Mouse (Mus musculus): ENCODE measurements around the gene Gm11060. TPM values are rescaled to one million over a fixed set of nuclear protein-coding genes. Genes with fewer than 3 reads are reported as not detected.

The Gm11060 gene
- not detected in 2 replicates for polyA plus RNA-seq (2015; fragmentation: Nextera tagmentation; extraction: Ambion mirVana)

DNA sequence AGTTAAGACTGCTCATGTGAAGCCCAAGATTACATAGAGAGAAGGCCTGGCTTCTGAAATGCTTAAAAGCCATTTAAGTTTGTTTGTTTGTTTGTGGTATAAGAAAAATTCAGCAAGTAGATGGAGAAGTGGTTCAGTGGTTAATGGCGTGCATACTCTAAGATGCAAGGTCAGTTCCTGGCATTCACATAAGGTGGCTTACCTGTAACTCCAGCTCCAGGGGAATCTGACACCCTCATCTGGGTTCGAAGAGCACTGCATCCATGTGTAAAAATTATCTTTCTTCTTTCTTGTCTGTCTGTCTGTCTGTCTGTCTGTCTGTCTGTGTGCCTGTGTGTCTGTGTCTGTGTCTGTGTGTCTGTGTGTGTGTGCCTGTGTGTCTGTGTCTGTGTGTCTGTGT lies at the start of gene Gm11060:
Gene Gm11060, plus strand, starts transcription at position 301 of the 400 bp plus-strand sequence.
- H3K9me3 ChIP-seq = no peaks in the 10 kb centered on the region
- H3K4me1 ChIP-seq = peaks cover 15% of the 10 kb centered on the region
- no peak within 1 kb of the TSS for H3K4me2 ChIP-seq
- no peak for ATAC-seq (ENCODE audit: borderline replicate concordance, extremely low read depth, low FRiP score, low TSS enrichment)
- H3K4me3 ChIP-seq = no peak within 1 kb of the TSS
- 79% methylated on average over 2 of the region's 2 CpGs for WGBS
- H3K27me3 ChIP-seq = no peaks in the 10 kb centered on the region
- H3K36me3 ChIP-seq = no peaks in the 10 kb centered on the region
- no peak within 1 kb of the TSS for H3K27ac ChIP-seq
- H3K9ac ChIP-seq = no peak within 1 kb of the TSS

DNA sequence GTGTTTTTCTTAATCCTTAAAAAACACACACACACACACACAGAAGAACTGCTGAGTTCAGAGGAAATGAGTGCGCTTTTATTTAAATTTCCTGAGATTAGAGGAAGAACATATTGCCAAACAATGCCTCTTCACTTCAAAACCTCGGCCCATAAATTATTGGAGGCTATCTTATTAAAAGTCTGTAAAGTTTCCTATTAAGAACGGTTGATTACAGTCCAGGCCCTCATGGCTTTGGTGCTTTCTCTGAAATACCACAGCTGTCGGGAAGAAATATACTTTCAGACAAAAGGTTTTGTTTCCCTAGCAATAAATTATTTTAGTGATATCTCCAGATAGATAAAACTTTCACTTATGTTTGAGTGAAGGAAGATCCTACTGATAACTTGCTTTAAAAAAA lies 48.7 kb upstream of the Gm11060 start:
- no peak overlapping the region for H3K9ac ChIP-seq
- no peak overlapping the region for H3K4me2 ChIP-seq
- WGBS = 37% methylated on average over 4 of the region's 4 CpGs
- H3K27ac ChIP-seq = no peak overlapping the region
- H3K4me3 ChIP-seq = no peak overlapping the region
- H3K9me3 ChIP-seq = no peaks in the 10 kb centered on the region
- no peaks in the 10 kb centered on the region for H3K36me3 ChIP-seq
- H3K27me3 ChIP-seq = no peaks in the 10 kb centered on the region
- H3K4me1 ChIP-seq = no peaks in the 10 kb centered on the region
- no peak for ATAC-seq (ENCODE audit: borderline replicate concordance, extremely low read depth, low FRiP score, low TSS enrichment)

DNA sequence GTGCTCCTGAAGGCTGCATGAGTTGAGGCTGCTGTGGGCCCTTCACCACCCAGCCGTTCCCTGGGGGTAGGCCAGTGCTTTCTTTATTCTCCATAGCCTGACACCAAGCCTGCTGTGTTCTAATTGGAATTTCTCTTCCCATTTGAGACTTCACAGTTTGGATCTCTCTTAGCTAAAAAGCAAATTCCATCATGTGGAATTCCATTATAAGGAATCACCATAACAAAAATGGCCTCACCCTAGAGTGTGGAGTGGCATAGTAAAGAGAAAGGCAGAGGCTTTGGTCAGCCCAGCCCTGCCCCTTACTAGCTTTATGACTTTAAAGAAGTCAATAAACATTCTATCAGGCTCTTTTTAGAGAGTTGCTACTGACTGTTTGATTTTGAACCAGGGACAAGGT lies 43.5 kb upstream of the Gm11060 start:
- Histone ChIP-seq H3K4me1 (no peaks in the 10 kb centered on the region), H3K36me3 (no peaks in the 10 kb centered on the region), H3K9ac (no peak overlapping the region), H3K9me3 (no peaks in the 10 kb centered on the region), H3K27me3 (no peaks in the 10 kb centered on the region), H3K4me2 (no peak overlapping the region), H3K4me3 (no peak overlapping the region), H3K27ac (no peak overlapping the region)
- WGBS = 52% methylated on average over 1 of the region's 1 CpGs
- no peak for ATAC-seq (ENCODE audit: borderline replicate concordance, extremely low read depth, low FRiP score, low TSS enrichment)

DNA sequence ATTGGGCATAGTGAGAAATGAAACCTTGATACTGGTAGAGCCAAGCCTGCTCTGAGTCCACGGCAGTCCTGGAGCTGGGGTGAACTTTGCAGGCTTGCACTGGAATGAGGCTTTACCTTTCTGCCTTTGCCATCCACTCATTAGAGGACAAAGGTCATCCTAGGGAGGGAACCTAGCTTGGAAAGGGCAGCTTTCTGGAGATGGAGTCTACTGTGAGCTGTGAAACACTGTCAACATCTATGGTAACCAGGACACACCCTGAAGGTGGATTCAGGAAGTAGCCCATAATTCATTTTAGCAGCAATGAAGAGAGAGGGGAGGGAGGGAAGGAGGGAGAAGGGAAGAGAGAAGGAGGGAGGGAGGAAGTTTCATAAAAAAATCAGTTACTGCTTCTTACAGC lies 36.3 kb upstream of the Gm11060 start:
- no peaks in the 10 kb centered on the region for H3K36me3 ChIP-seq
- H3K4me3 ChIP-seq = no peak overlapping the region
- no peak overlapping the region for H3K4me2 ChIP-seq
- H3K9ac ChIP-seq = no peak overlapping the region
- no peak overlapping the region for H3K27ac ChIP-seq
- WGBS = 53% methylated on average over 1 of the region's 1 CpGs
- no peak for ATAC-seq (ENCODE audit: borderline replicate concordance, extremely low read depth, low FRiP score, low TSS enrichment)
- no peaks in the 10 kb centered on the region for H3K27me3 ChIP-seq
- H3K9me3 ChIP-seq = no peaks in the 10 kb centered on the region
- H3K4me1 ChIP-seq = no peaks in the 10 kb centered on the region

DNA sequence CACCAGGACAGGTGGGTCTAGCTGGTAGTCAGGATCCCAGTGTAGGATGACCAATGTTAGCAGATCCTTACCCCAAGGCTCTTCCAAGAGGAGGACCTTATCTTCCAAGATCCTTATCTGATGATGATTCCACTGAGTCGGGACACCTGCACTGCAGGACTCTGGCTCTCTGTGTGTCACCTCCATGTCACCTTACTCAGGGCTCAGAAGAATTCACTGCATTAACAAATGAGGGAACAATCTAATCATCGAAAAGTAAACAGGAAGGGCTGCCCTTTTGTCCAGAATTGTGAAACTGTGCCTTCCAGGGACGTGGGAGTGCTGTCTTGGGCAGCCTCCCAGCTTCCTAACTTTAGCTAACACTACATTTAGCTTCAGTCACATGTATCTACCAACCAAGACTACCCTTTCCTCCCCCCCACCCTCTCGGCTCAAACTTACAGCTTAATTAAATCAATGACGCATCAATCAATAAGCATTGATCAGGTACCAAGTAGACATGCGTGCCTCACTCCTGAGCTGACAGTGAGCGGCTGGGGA lies 33.2 kb upstream of the Gm11060 start:
- WGBS = 43% methylated on average over 7 of the region's 7 CpGs
- Histone ChIP-seq H3K27ac (no peak overlapping the region), H3K36me3 (no peaks in the 10 kb centered on the region), H3K9me3 (no peaks in the 10 kb centered on the region), H3K27me3 (no peaks in the 10 kb centered on the region), H3K4me3 (no peak overlapping the region), H3K4me2 (no peak overlapping the region), H3K4me1 (no peaks in the 10 kb centered on the region), H3K9ac (no peak overlapping the region)
- no peak for ATAC-seq (ENCODE audit: borderline replicate concordance, extremely low read depth, low FRiP score, low TSS enrichment)

DNA sequence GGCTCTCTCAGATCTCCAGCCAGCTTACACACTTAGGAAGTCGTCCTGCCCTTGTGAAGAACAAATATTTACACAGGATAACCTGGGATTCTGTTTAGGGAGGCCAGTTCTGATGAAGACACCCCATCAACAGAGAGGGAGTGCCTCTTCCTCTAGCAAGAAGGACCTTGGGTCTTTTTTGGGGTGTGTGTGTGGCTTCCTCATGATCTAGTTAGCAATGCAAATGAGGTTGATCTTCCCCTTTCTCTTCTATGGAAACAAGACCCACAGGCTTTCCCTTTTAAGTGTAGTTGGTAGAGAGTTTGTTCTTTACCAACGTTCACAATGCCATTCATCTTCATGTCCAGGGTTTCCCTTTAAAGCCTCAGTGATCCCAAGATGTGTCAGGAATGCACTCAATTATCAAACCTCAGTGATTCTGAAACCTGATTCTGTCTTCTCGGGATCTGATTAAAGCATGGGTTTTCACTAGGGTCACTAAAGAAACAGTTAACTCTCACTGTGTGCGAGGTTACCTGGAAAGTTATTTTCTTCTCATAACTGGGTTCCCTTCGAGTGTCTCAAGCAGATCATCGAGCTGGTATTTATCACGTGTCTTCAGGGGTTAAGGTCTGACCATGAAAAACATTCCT lies 29.0 kb upstream of the Gm11060 start:
- Histone ChIP-seq H3K27ac (no peak overlapping the region), H3K9ac (no peak overlapping the region), H3K9me3 (no peaks in the 10 kb centered on the region), H3K27me3 (no peaks in the 10 kb centered on the region), H3K4me1 (no peaks in the 10 kb centered on the region), H3K4me2 (no peak overlapping the region), H3K4me3 (no peak overlapping the region), H3K36me3 (no peaks in the 10 kb centered on the region)
- no peak for ATAC-seq (ENCODE audit: borderline replicate concordance, extremely low read depth, low FRiP score, low TSS enrichment)
- 43% methylated on average over 7 of the region's 7 CpGs for WGBS

DNA sequence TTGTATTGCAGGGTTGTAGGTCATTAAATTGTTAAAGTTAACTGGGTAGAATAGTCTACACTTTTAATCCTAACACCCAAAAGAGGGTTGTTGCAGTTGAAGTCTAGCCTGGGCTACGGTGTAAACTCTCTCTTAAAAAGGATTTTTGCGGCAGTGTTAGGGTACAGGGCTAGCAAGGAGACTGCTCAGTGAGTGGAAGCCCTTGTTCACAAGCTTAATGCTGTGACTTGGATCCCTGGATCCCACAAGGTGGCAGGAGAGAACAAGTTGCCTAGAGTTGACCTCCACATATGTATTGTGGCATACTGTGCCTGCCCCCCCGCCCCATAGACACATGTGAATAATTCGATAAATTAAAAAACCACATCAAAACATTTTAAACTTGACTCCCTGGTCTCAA lies 19.3 kb upstream of the Gm11060 start:
- WGBS = 68% methylated on average over 4 of the region's 4 CpGs
- H3K4me3 ChIP-seq = no peak overlapping the region
- H3K9ac ChIP-seq = no peak overlapping the region
- H3K4me1 ChIP-seq = no peaks in the 10 kb centered on the region; the same call in 1 of the 2 replicates
- no peaks in the 10 kb centered on the region for H3K9me3 ChIP-seq
- no peak overlapping the region for H3K4me2 ChIP-seq
- no peaks in the 10 kb centered on the region for H3K36me3 ChIP-seq
- no peak for ATAC-seq (ENCODE audit: borderline replicate concordance, extremely low read depth, low FRiP score, low TSS enrichment)
- no peaks in the 10 kb centered on the region for H3K27me3 ChIP-seq
- H3K27ac ChIP-seq = no peak overlapping the region

DNA sequence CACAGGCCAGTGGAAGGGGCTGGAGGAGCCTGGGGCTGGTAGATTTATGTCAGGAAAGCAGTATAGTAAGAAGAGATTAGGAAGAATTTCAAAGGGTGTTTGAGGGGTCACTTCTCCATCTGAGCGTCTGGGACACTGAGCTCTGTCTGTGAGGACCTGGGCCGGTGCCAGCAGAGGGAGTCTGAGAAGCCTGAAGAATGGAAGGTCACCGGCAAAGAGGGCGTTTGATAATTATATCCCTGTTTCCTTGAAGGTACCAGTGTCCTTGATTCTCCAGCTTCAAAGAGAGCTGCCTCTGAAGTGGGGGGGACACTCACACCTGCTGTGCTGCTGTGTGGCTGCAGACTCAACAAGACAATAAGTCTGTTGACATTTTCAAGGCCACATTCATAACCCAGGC lies 17.6 kb upstream of the Gm11060 start:
- Histone ChIP-seq H3K4me1 (no peaks in the 10 kb centered on the region; the same call in 1 of the 2 replicates), H3K4me2 (no peak overlapping the region), H3K4me3 (no peak overlapping the region), H3K27me3 (no peaks in the 10 kb centered on the region), H3K9me3 (no peaks in the 10 kb centered on the region), H3K27ac (no peak overlapping the region), H3K9ac (no peak overlapping the region), H3K36me3 (no peaks in the 10 kb centered on the region)
- whole genome bisulfite sequencing = 30% methylated on average over 4 of the region's 4 CpGs
- ATAC-seq (ENCODE audit: borderline replicate concordance, extremely low read depth, low FRiP score, low TSS enrichment) = no peak

DNA sequence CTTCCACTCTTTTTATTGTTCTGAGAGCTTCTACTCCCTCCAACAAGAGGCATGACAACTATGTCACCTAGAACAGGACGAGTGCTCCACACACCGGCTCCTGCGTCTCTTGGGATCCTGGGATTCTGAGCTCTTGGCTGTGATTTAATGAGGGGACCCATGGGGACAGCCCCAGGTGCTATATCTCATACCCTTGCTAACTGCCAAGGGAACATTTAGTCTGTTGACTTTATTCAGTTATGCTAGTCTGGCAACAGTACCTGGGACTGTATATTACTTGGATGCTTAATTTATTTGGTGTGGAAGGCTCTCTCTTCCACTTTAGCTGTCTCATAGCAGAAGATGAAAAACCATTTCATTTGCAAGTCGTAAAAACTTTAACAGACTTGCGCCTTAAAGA lies 16.0 kb upstream of the Gm11060 start:
- WGBS = 73% methylated on average over 5 of the region's 5 CpGs
- Histone ChIP-seq H3K9ac (no peak overlapping the region), H3K27me3 (no peaks in the 10 kb centered on the region), H3K27ac (no peak overlapping the region), H3K4me1 (no peaks in the 10 kb centered on the region; the same call in 1 of the 2 replicates), H3K9me3 (no peaks in the 10 kb centered on the region), H3K4me2 (no peak overlapping the region), H3K36me3 (no peaks in the 10 kb centered on the region), H3K4me3 (no peak overlapping the region)
- ATAC-seq (ENCODE audit: borderline replicate concordance, extremely low read depth, low FRiP score, low TSS enrichment) = no peak

DNA sequence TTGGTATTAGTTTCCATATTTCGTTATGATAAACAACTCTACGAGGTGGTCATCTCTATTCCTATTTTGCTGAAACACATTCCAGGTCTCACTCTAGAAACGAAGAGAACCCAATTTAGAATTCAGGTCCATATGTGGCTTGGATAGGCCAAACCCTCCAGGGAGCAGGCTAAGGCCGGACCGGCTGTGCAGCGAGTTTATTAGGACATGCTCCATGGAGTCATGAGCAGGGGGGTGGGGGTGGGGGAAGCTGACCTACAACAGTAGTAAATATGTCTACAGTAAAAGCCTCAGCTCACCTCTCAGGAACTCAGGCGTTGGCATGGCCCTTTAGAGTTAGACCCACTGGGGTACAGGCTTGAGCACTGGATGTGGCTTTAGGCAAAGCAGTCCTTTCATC lies 14.7 kb upstream of the Gm11060 start:
- Histone ChIP-seq H3K4me3 (no peak overlapping the region), H3K9me3 (no peaks in the 10 kb centered on the region), H3K27ac (no peak overlapping the region), H3K27me3 (no peaks in the 10 kb centered on the region), H3K36me3 (no peaks in the 10 kb centered on the region), H3K4me2 (no peak overlapping the region), H3K4me1 (no peaks in the 10 kb centered on the region; the same call in 1 of the 2 replicates), H3K9ac (no peak overlapping the region)
- no peak for ATAC-seq (ENCODE audit: borderline replicate concordance, extremely low read depth, low FRiP score, low TSS enrichment)
- 90% methylated on average over 7 of the region's 7 CpGs for WGBS

DNA sequence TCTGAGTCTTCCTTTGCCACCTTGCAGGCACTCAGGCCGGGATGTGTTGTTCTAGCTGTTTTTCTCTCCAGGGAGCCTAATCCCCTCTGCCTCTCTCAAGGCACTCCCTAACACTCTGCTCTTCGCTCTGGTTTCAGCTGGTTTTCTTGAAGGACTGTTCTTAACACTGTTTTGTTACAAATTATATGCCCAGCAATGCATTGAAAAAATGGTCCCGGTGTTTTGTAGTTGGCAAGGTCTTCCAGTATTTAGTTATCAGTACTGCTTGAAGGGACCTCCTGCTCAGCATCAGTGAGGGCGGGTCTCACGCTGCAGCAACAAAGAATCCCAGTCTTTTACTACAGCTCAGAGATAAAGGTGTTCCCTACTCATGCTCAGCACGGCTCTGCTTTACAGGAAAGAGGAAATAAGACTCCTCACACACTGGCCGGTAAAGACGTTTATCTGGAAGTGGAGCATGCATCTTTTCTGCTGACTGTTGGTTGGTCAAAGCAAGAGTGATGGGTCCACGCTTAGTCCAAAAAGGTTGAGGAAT lies 9.5 kb upstream of the Gm11060 start:
- no peaks in the 10 kb centered on the region for H3K27me3 ChIP-seq
- H3K4me1 ChIP-seq = no peaks in the 10 kb centered on the region
- WGBS = 28% methylated on average over 9 of the region's 9 CpGs
- no peak overlapping the region for H3K27ac ChIP-seq
- H3K4me3 ChIP-seq = no peak overlapping the region
- no peaks in the 10 kb centered on the region for H3K9me3 ChIP-seq
- H3K4me2 ChIP-seq = no peak overlapping the region
- no peak for ATAC-seq (ENCODE audit: borderline replicate concordance, extremely low read depth, low FRiP score, low TSS enrichment)
- no peak overlapping the region for H3K9ac ChIP-seq
- no peaks in the 10 kb centered on the region for H3K36me3 ChIP-seq

DNA sequence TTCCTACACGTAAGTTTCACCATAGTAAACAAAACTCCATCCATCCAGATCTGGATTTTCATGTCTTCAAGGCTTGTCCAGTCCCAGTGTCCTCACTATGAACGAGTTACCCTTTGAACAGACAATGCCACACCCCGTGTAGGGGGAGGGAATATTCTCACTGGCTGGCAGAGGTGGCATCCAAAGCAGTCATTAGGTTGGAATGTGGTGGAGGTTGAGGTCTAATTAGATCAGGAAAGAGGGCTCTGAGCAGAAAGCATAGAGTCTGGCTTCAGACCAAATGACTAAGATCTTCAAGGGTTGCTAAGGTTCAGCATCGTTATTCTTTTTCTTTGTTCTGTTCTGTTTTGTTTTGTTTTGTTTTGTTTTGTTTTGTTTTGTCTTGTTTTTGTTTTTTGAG lies 7.8 kb upstream of the Gm11060 start:
- WGBS = 75% methylated on average over 4 of the region's 4 CpGs

More for the DNA sequence above, 7.8 kb upstream of the Gm11060 start:
- Histone ChIP-seq H3K4me3 (no peak overlapping the region), H3K27ac (no peak overlapping the region), H3K9ac (no peak overlapping the region), H3K4me2 (no peak overlapping the region), H3K4me1 (peaks cover under 1% of the 10 kb centered on the region; the same call in 1 of the 2 replicates), H3K27me3 (no peaks in the 10 kb centered on the region), H3K36me3 (no peaks in the 10 kb centered on the region), H3K9me3 (no peaks in the 10 kb centered on the region)
- no peak for ATAC-seq (ENCODE audit: borderline replicate concordance, extremely low read depth, low FRiP score, low TSS enrichment)

Data from lung, embryonic 15.5 days (tissue).